Mouse (Mus musculus) testis, adult 2 months (tissue): ENCODE measurements around the gene Lrsam1.

Experiments
- CTCF ChIP-seq: fragments of 200-500 bp; IDR thresholded peaks from 2 replicates; pipeline ENCODE4 v1.5.1; 2012; ENCODE audit warnings: low read depth, mild to moderate bottlenecking, inconsistent platforms, low read length, moderate library complexity; ENCODE audit not compliant: control insufficient read depth, insufficient read depth, insufficient replicate concordance
- POLR2A ChIP-seq: fragments of 200-500 bp; IDR thresholded peaks from 2 replicates; pipeline ENCODE4 v1.6.1; 2012; ENCODE audit warnings: low read depth, mild to moderate bottlenecking, inconsistent platforms, low read length, moderate library complexity; ENCODE audit not compliant: control insufficient read depth

- TF ChIP-seq CTCF = no peak
- TF ChIP-seq POLR2A = no peak
Measured at GRCm38 (mm10) chr2:32964659-32965457, 3.4 kb upstream of the Lrsam1 start.
